Mouse (Mus musculus) MEL-GATA-1-ER (cell line): ENCODE results near the gene Cog5.
A peak's percentile ranks its signal among the peaks of the same experiment; 100 is the strongest.
"Not testable (repeated sequence)": the region's sequence is repeated elsewhere in the genome, so short reads cannot be mapped to it uniquely, and the experiment has no call there.

ENCODE experiments used
- DNase-seq: peaks from one replicate; pipeline ENCODE4 v3.0.0-alpha.2; 2012; ENCODE audit warnings: low read depth; ENCODE audit errors: extremely low read depth

The Cog5 gene

GRCm38 (mm10) chr12:31654197-31654964 lies at the start of gene Cog5, which contains the start of gene Dus4l:
TSS of gene Cog5 (plus strand) at chr12:31654869.
TSS of gene Dus4l (minus strand) at chr12:31654826.
- peak; percentile 73 for DNase-seq

GRCm38 (mm10) chr12:31604894-31605293 lies 49.8 kb upstream of the Cog5 start:
- no peak for DNase-seq

GRCm38 (mm10) chr12:31608138-31608537 lies 46.5 kb upstream of the Cog5 start:
- DNase-seq: no peak

- no peak for DNase-seq
Observed at GRCm38 (mm10) chr12:31613353-31613752, 41.3 kb upstream of the Cog5 start.

- DNase-seq: no peak
Observed at GRCm38 (mm10) chr12:31620106-31620505, 34.6 kb upstream of the Cog5 start.

- no peak for DNase-seq
Observed at GRCm38 (mm10) chr12:31625016-31625415, 29.7 kb upstream of the Cog5 start.

GRCm38 (mm10) chr12:31628396-31628795 lies 26.3 kb upstream of the Cog5 start:
- DNase-seq: not testable (repeated sequence)

- DNase-seq: peak; percentile 25
Observed at GRCm38 (mm10) chr12:31633970-31634342, 20.7 kb upstream of the Cog5 start.

- peak; percentile 15 for DNase-seq
Observed at GRCm38 (mm10) chr12:31634343-31635239, 20.1 kb upstream of the Cog5 start, which contains the start of gene Bcap29. TSS of gene Bcap29 (minus strand) at chr12:31634658.

GRCm38 (mm10) chr12:31635240-31635607 lies 19.4 kb upstream of the Cog5 start:
- DNase-seq: no peak

GRCm38 (mm10) chr12:31653611-31654010 lies 1.1 kb upstream of the Cog5 start:
- DNase-seq: peak; percentile 17

GRCm38 (mm10) chr12:31654965-31655477 lies 352 bp downstream of the Cog5 start:
- peak; percentile 19 for DNase-seq

GRCm38 (mm10) chr12:31656841-31657240 lies 2.2 kb downstream of the Cog5 start:
- DNase-seq: no peak

- DNase-seq: no peak
Observed at GRCm38 (mm10) chr12:31665999-31666398, 11.3 kb downstream of the Cog5 start.

GRCm38 (mm10) chr12:31667187-31667586 lies 12.5 kb downstream of the Cog5 start:
- DNase-seq: no peak

- no peak for DNase-seq
Observed at GRCm38 (mm10) chr12:31686679-31687078, 32.0 kb downstream of the Cog5 start.

GRCm38 (mm10) chr12:31693278-31693677 lies 38.6 kb downstream of the Cog5 start:
- peak; percentile 8 for DNase-seq

- DNase-seq: no peak
Observed at GRCm38 (mm10) chr12:31700623-31701347, 46.1 kb downstream of the Cog5 start.

- no peak for DNase-seq
Observed at GRCm38 (mm10) chr12:31701411-31701810, 46.7 kb downstream of the Cog5 start.

GRCm38 (mm10) chr12:31703904-31704303 lies 49.2 kb downstream of the Cog5 start:
- DNase-seq: no peak

- DNase-seq: no peak
Observed at GRCm38 (mm10) chr12:31706168-31706567, 51.5 kb downstream of the Cog5 start.
